Mouse (Mus musculus): ENCODE measurements around the gene Ffar1.
A peak's percentile ranks its signal among the peaks of the same experiment; 100 is the strongest.
"Not testable (repeated sequence)": the region's sequence is repeated elsewhere in the genome, so short reads cannot be mapped to it uniquely, and the experiment has no call there.

Ffar1 gene

GRCm38 (mm10) chr7:30847934-30848333 lies 13.4 kb downstream of the Ffar1 start:
- no peak for DNase-seq (ENCODE audit: low spot score)

- no peak for DNase-seq (ENCODE audit: low spot score)
Observed at GRCm38 (mm10) chr7:30847386-30847785, 14.0 kb downstream of the Ffar1 start.

GRCm38 (mm10) chr7:30846505-30847053 lies 14.8 kb downstream of the Ffar1 start:
- DNase-seq (ENCODE audit: low spot score): no peak

- DNase-seq (ENCODE audit: low spot score): no peak
Observed at GRCm38 (mm10) chr7:30844676-30845297, 16.6 kb downstream of the Ffar1 start.

GRCm38 (mm10) chr7:30842092-30842491 lies 19.3 kb downstream of the Ffar1 start:
- no peak for DNase-seq (ENCODE audit: low spot score)

GRCm38 (mm10) chr7:30841379-30841778 lies 20.0 kb downstream of the Ffar1 start:
- DNase-seq (ENCODE audit: low spot score): no peak

GRCm38 (mm10) chr7:30840306-30840705 lies 21.1 kb downstream of the Ffar1 start:
- peak; percentile 35 for DNase-seq (ENCODE audit: low spot score)

GRCm38 (mm10) chr7:30837277-30837676 lies 24.1 kb downstream of the Ffar1 start:
- no peak for DNase-seq (ENCODE audit: low spot score)

GRCm38 (mm10) chr7:30832684-30833083 lies 28.7 kb downstream of the Ffar1 start:
- not testable (repeated sequence) for DNase-seq (ENCODE audit: low spot score)

- DNase-seq (ENCODE audit: low spot score): no peak
Observed at GRCm38 (mm10) chr7:30832261-30832660, 29.1 kb downstream of the Ffar1 start.

GRCm38 (mm10) chr7:30829428-30829827 lies 31.9 kb downstream of the Ffar1 start:
- DNase-seq (ENCODE audit: low spot score): no peak

- DNase-seq (ENCODE audit: low spot score): not testable (repeated sequence)
Observed at GRCm38 (mm10) chr7:30828871-30829270, 32.5 kb downstream of the Ffar1 start.

GRCm38 (mm10) chr7:30826660-30827059 lies 34.7 kb downstream of the Ffar1 start:
- no peak for DNase-seq (ENCODE audit: low spot score)

- DNase-seq (ENCODE audit: low spot score): no peak
Observed at GRCm38 (mm10) chr7:30824306-30824705, 37.1 kb downstream of the Ffar1 start.

- DNase-seq (ENCODE audit: low spot score): no peak
Observed at GRCm38 (mm10) chr7:30823675-30824074, 37.7 kb downstream of the Ffar1 start, which contains the start of gene Ffar2. TSS of gene Ffar2 (minus strand) at chr7:30823775.

- no peak for DNase-seq (ENCODE audit: low spot score)
Observed at GRCm38 (mm10) chr7:30821532-30821931, 39.8 kb downstream of the Ffar1 start.

GRCm38 (mm10) chr7:30820854-30821445 lies 40.4 kb downstream of the Ffar1 start:
- no peak for DNase-seq (ENCODE audit: low spot score)

GRCm38 (mm10) chr7:30820131-30820530 lies 41.2 kb downstream of the Ffar1 start:
- no peak for DNase-seq (ENCODE audit: low spot score)

- DNase-seq (ENCODE audit: low spot score): no peak
Observed at GRCm38 (mm10) chr7:30812291-30812807, 49.0 kb downstream of the Ffar1 start.

GRCm38 (mm10) chr7:30811757-30812290 lies 49.5 kb downstream of the Ffar1 start:
- no peak for DNase-seq (ENCODE audit: low spot score)

- peak; percentile 27 for DNase-seq (ENCODE audit: low spot score)
Observed at GRCm38 (mm10) chr7:30810319-30810718, 51.0 kb downstream of the Ffar1 start.
